Mouse (Mus musculus) kidney, postnatal 4 days (tissue): ENCODE data around the gene Csad.
A peak's percentile ranks its signal among the peaks of the same experiment; 100 is the strongest.

Experiments
- DNase-seq, 2 experiments: peaks; one replicate each; pipeline ENCODE4 v3.0.0; 2021; ENCODE audit warnings: mixed read lengths in 2 of 2

The Csad gene

DNA sequence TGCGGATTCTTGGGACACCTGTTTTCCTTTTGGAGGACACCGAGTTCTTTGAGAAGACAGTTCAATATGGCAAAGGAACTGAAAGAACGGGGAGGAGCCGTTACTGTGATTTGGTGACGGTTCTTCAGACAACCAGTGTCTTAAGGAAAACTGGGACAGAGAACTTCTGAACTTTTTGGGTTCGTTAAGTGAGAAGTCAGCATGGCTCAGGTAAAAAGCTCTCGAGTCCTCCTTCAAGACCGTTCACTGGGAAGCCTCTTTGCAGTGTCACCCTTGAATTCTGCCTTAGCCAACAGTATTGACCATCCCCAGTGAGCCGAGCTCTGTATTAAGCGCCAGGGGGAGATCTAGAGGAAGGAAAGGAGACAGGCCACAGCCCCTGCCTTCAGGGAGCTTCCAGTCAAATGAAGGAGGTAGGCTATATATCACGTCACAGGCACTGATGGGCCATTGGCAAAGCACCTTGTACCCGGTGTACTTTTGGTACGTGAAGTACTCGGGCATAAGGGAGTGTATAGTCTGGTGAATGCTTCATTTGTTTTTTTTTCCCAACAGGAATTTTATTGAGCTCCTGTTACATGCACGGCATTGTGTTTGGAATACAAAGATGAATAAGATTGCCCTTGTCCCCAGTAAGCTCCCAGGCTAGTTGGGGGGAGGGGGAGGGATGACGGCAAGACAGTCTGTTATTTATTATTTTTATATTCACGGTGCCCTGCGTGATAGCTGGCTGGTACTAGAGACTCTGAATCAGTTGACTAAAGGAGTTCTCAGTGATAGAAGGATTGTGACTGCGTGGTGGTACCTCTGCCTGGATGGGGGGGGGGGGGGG is at the start of gene Csad:
Gene Csad, minus strand, starts transcription at position 51 of the 832 bp plus-strand sequence.
- no peak for DNase-seq

GRCm38 (mm10) chr15:102250521-102250920 is 46.0 kb upstream of the Csad start:
- no peak for DNase-seq

GRCm38 (mm10) chr15:102249967-102250366 is 45.4 kb upstream of the Csad start:
- DNase-seq: no peak

- peak; percentile 70 to 79 for DNase-seq
Observed at GRCm38 (mm10) chr15:102249251-102249691, 44.7 kb upstream of the Csad start.

DNA sequence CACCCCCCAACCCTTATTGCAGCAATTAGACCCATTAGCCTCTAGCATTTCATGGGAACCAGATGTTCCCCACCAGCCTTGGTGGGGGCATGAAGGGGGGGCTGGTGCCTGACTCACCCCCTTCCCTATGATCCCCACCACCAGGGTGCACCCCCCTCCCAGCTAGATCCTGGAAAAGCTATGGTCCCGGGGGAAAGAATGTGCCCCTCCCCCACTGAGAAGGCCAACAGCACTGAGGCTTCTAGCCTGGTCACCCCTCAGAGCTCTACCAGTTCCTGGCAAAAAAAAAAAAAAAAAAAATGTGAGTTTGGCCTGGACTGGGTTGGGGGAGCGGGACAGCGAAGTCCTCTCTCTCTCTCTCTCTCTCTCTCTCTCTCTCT is 44.3 kb upstream of the Csad start:
- peak; percentile 49 to 73 for DNase-seq

DNA sequence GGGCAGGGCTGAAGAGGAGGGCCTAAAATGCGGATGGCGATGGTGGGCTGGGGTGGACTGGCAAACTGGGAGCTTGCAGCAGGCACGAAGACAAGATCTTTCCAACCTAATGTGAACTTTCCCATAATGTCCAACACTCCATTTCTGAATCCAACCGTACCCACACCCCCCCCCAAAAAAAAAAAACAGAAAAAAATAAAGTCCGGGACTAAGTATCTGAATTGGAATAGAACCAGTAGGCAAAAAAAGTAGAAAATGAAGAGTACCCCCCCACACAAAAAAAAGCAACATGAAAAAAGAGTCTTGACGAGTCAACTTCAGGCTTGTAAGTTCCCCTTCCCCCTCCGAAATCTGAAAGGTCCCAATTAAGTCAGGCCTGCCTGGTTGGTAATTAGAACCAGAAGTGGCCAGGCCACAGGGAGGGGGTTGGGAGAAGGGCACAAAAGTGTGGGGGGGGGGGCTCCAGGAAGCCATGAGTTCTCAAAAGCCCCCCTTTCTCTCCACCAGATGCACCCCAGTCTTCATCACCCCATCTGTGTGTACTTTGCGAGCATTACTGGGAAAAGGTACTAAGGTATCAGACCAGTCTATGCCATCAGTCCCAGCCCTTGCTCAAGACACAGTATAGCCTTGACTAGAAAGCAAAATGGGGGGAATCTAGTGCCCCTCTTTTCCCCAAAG is 43.7 kb upstream of the Csad start:
- peak in 1 of 2 experiments; percentile 26 for DNase-seq

GRCm38 (mm10) chr15:102247252-102248130 is 43.0 kb upstream of the Csad start:
- peak; percentile 84 to 90 for DNase-seq

GRCm38 (mm10) chr15:102246866-102247251 is 42.3 kb upstream of the Csad start:
- DNase-seq: peak; percentile 97 to 99

DNA sequence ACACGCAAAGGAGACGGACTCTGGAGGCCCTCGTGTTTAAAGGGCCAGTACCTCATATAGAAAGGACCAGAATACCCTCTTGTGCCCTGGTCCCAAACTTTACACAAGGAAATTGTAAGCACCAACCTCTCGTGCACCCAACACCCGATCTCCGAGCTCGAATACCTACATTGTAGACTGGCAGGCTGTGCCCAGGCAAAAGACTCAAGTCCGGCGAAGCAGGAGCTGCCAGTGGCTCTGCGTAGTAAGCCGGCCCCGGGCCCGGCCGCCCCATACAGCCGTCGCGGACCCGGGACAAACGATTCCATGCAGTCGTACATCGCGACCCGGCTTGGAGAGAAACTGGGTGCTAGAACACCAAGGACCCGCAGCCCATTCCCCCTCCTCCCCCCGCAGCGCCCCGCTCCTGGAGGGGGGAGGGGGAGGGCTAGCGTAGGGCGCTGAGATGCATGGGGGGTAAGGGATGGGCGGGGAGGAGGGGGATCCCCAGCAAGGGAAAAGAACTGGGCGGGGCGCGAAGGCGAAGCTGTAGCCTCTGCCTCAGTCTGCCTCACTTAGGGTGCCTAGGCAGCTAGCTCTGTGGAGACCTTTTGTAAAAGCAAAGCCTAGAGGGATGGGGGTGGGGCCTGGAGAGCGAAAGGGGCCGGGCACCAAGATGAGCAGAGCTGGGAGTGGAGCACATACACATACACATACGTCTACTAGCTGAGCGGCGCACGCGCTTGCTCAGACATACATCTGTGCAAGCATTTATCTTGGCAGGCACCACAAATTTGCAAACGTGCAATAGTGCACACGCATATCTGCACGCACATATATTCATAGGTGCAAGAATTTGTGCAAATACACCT is 41.6 kb upstream of the Csad start:
- DNase-seq: peak; percentile 84 to 91

DNA sequence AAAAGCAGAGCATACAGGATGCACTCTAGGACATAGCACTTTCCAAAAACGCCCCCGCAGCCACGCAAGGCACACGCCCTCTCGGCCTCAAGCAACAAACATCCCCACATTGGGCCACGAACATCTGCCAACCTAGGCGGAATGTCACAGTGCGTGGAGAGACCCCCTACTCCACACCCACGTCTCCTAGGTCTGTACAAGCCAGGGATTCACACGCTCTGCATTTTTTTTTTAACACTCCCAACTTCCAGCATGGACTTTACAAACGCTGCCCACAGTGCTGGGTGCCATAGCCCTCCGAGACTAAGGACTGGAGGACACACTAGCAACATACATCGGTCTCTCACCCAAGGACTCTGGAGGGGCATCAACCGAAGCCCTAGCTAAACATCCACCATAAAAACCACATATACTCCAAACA is 40.9 kb upstream of the Csad start:
- peak; percentile 38 to 56 for DNase-seq

DNA sequence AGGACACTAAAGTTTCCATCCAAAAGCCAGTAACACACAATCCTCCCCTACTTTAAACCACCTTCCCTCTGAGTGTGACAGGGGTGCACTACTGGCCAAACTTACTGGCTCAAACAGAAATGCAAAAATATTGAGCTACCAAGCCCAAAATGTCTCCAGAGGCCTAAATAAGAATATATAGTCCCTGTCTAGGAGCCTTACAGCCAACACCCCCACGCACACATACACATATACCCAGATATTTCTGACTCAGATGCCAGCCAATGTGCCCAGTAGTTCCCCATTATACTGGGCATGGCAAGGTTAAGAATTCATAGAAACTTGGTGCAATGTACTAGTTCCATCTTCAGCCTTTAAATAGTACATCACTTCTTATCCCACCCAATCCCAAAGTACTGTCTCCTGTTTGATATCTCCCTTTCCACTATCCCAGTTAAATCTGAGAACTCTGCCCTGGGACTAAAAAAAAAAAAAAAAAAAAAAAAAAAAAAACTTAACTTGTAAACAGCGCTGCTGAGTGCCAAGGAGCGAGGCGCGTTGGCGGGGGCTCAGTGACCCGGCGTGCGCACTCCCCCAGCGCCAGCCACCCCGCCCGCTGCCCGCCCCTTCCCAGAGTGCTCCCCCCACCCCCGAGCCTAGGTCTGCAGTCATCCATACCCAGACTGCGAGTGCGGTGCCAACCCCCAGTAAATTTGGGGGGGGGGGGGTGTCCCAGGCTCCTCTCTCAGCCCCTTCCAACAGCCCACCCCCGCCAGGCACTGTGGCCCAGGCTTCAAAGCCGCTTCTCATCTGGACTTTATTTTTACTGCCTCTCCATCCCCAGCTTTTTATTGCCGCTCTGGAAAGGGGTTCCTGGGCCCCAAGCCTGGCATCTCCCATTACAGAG is 40.0 kb upstream of the Csad start:
- DNase-seq: peak; percentile 41 to 58

- peak; percentile 42 to 63 for DNase-seq
Observed at GRCm38 (mm10) chr15:102243229-102244190, 39.0 kb upstream of the Csad start.

GRCm38 (mm10) chr15:102242404-102243228 is 38.1 kb upstream of the Csad start:
- no peak for DNase-seq

- DNase-seq: peak; percentile 54 to 74
Observed at GRCm38 (mm10) chr15:102240607-102241006, 36.1 kb upstream of the Csad start.

GRCm38 (mm10) chr15:102239851-102240250 is 35.3 kb upstream of the Csad start:
- no peak for DNase-seq

DNA sequence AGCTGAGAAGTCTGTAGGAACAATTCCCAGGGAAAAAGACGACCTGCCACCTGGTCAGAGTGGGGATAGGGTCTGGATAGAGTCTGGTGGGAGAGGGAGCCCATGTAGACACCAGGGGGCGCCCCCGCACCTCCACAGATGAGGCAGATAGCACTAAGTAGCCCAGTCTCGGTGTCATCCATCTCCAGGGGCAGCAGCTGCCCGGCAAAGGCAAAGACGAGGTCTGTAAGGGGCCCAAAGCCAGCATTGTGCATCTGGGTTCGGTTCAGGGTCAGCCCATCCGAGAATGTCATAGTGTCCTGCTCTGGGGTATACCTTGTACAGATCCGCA is 34.7 kb upstream of the Csad start:
- DNase-seq: peak; percentile 92 to 93

GRCm38 (mm10) chr15:102238543-102239259 is 34.2 kb upstream of the Csad start:
- DNase-seq: no peak

GRCm38 (mm10) chr15:102235371-102236027 is 31.0 kb upstream of the Csad start:
- DNase-seq: peak in 1 of 2 experiments; percentile 52
